Mouse (Mus musculus) naive thymus-derived CD4-positive, alpha-beta T cell, adult 2 months (primary cell): Measurements from ENCODE around the gene Tmem192.

ENCODE experiments used
- DNase-seq: peaks from one replicate; pipeline ENCODE4 v3.0.0-alpha.2; 2011; ENCODE audit warnings: low read depth

The Tmem192 gene

GRCm38 (mm10) chr8:64946820-64947697 is at the start of gene Tmem192:
Tmem192 (plus strand) TSS chr8:64947185.
- DNase-seq, result peak; percentile 96

GRCm38 (mm10) chr8:64898710-64899109 is 48.3 kb upstream of the Tmem192 start:
- no peak for DNase-seq

GRCm38 (mm10) chr8:64900645-64901044 is 46.3 kb upstream of the Tmem192 start:
- no peak for DNase-seq

GRCm38 (mm10) chr8:64901527-64902156 is 45.3 kb upstream of the Tmem192 start:
- no peak for DNase-seq

- DNase-seq, result no peak
Measured at GRCm38 (mm10) chr8:64902191-64902590, 44.8 kb upstream of the Tmem192 start.

- DNase-seq, result no peak
Measured at GRCm38 (mm10) chr8:64903778-64904177, 43.2 kb upstream of the Tmem192 start.

- no peak for DNase-seq
Measured at GRCm38 (mm10) chr8:64910026-64910425, 37.0 kb upstream of the Tmem192 start.

GRCm38 (mm10) chr8:64916793-64917192 is 30.2 kb upstream of the Tmem192 start:
- no peak for DNase-seq

GRCm38 (mm10) chr8:64923329-64923728 is 23.7 kb upstream of the Tmem192 start:
- DNase-seq, result no peak

- DNase-seq, result no peak
Measured at GRCm38 (mm10) chr8:64925762-64926161, 21.2 kb upstream of the Tmem192 start.

- DNase-seq, result no peak
Measured at GRCm38 (mm10) chr8:64926355-64926754, 20.6 kb upstream of the Tmem192 start.

- no peak for DNase-seq
Measured at GRCm38 (mm10) chr8:64928938-64929337, 18.0 kb upstream of the Tmem192 start.

- DNase-seq, result no peak
Measured at GRCm38 (mm10) chr8:64934997-64935396, 12.0 kb upstream of the Tmem192 start.

GRCm38 (mm10) chr8:64941019-64941418 is 6.0 kb upstream of the Tmem192 start:
- no peak for DNase-seq

GRCm38 (mm10) chr8:64941495-64941894 is 5.5 kb upstream of the Tmem192 start:
- DNase-seq, result peak; percentile 91

GRCm38 (mm10) chr8:64942946-64943345 is 4.0 kb upstream of the Tmem192 start:
- peak; percentile 33 for DNase-seq

- DNase-seq, result peak; percentile 66
Measured at GRCm38 (mm10) chr8:64944831-64945230, 2.2 kb upstream of the Tmem192 start.

GRCm38 (mm10) chr8:64945606-64946005 is 1.4 kb upstream of the Tmem192 start:
- peak; percentile 47 for DNase-seq

- peak; percentile 75 for DNase-seq
Measured at GRCm38 (mm10) chr8:64946441-64946819, 555 bp upstream of the Tmem192 start.

- DNase-seq, result no peak
Measured at GRCm38 (mm10) chr8:64947698-64948034, 681 bp downstream of the Tmem192 start.

GRCm38 (mm10) chr8:64948371-64948770 is 1.4 kb downstream of the Tmem192 start:
- DNase-seq, result peak; percentile 16

GRCm38 (mm10) chr8:64952101-64952500 is 5.1 kb downstream of the Tmem192 start:
- no peak for DNase-seq

- DNase-seq, result no peak
Measured at GRCm38 (mm10) chr8:64959025-64959424, 12.0 kb downstream of the Tmem192 start.
